Mouse (Mus musculus) G1E (cell line): ENCODE results near the gene Hgfac. TPM values are rescaled to one million over a fixed set of nuclear protein-coding genes. Genes with fewer than 3 reads are reported as not detected.

Source experiments
- ATAC-seq: 2 replicates; pipeline ENCODE4 v1.8.0; 2016; ENCODE audit warnings: mild to moderate bottlenecking; ENCODE audit not compliant: insufficient number of reproducible peaks, poor library complexity, low FRiP score, severe bottlenecking; ENCODE audit errors: extremely low read depth
- DNase-seq: peaks from one replicate; pipeline ENCODE4 v3.0.0; 2012; ENCODE audit warnings: low spot score
- H3K27me3 ChIP-seq: 2 replicates; pipeline ENCODE4 v1.6.1; 2012; ENCODE audit warnings: mild to moderate bottlenecking, low read length, inconsistent platforms; ENCODE audit not compliant: insufficient read depth
- H3K36me3 ChIP-seq: replicated peaks from 2 replicates; pipeline ENCODE3; 2012; ENCODE audit warnings: mild to moderate bottlenecking, inconsistent platforms
- H3K4me1 ChIP-seq: 2 replicates; pipeline ENCODE4 v1.6.1; 2012; ENCODE audit warnings: low read depth, low read length, inconsistent platforms, mixed read lengths; ENCODE audit not compliant: insufficient read depth
- H3K4me3 ChIP-seq: 2 replicates; pipeline ENCODE4 v1.5.1; 2012; ENCODE audit warnings: low read depth, mild to moderate bottlenecking, inconsistent platforms, low read length, moderate library complexity, mixed read lengths
- H3K9me3 ChIP-seq: replicated peaks from 2 replicates; pipeline ENCODE4 v1.6.1; 2012; ENCODE audit warnings: inconsistent platforms
- CTCF ChIP-seq: IDR thresholded peaks from 2 replicates; pipeline ENCODE4 v1.5.1; 2012; ENCODE audit warnings: low read depth, low read length, inconsistent platforms, mixed read lengths
- GATA1 ChIP-seq: IDR thresholded peaks from 2 replicates; pipeline ENCODE4 v1.6.1; 2012; ENCODE audit warnings: borderline replicate concordance, low read length, inconsistent platforms, mixed read lengths
- GATA2 ChIP-seq: IDR thresholded peaks from 2 replicates; pipeline ENCODE4 v1.6.1; 2012; ENCODE audit warnings: low read depth, low read length, inconsistent platforms, borderline replicate concordance
- POLR2AphosphoS5 ChIP-seq: IDR thresholded peaks from 2 replicates; pipeline ENCODE4 v1.6.1; 2012; ENCODE audit warnings: low read depth, low read length, inconsistent platforms; ENCODE audit not compliant: insufficient replicate concordance
- TAL1 ChIP-seq: conservative IDR thresholded peaks from 2 replicates; pipeline ENCODE4 v1.6.1; 2012; ENCODE audit warnings: low read depth, low read length, inconsistent platforms, mixed read lengths
- polyA plus RNA-seq: library from polyadenylated mRNA; stranded (reverse); fragments of >175 nt; gene quantifications from 2 replicates; pipeline ENCODE4 v1.2.3, GENCODE M21; 2012
- total RNA-seq, 2 experiments: library from RNA; stranded (forward) in 1 of 2; stranded (reverse) in 1 of 2; fragments of 200-1000 nt in 1 of 2; fragments of >200 nt in 1 of 2; fragmentation: Nextera tagmentation in 1 of 2; gene quantifications; 2 replicates each; pipeline ENCODE4 v1.2.3; 2014 to 2017

Gene Hgfac
- total and polyA plus RNA-seq, 3 experiments, result 0.27 TPM; not detected in 2

- TF ChIP-seq GATA2 (no peak), TAL1 (no peak), GATA1 (no peak), CTCF (no peak), POLR2AphosphoS5 (no peak)
- H3K4me1 ChIP-seq, result no peaks in the 10 kb centered on the region
- no peak for DNase-seq
- no peak overlapping the region for H3K4me3 ChIP-seq
- H3K27me3 ChIP-seq, result peaks cover 38% of the 10 kb centered on the region; the same call in 1 of the 2 replicates
- ATAC-seq, result no peak
- H3K9me3 ChIP-seq, result no peaks in the 10 kb centered on the region
- H3K36me3 ChIP-seq, result no peaks in the 10 kb centered on the region
These were observed 29.0 kb downstream of the Hgfac start for GRCm38 (mm10) chr5:35070314-35070713.

- no peak for TF ChIP-seq GATA1
- no peak for TF ChIP-seq CTCF
- TF ChIP-seq GATA2, result no peak
- TF ChIP-seq POLR2AphosphoS5, result no peak
- no peak for TF ChIP-seq TAL1
- Histone ChIP-seq H3K9me3 (no peaks in the 10 kb centered on the region), H3K27me3 (peaks cover 38% of the 10 kb centered on the region; the same call in 1 of the 2 replicates), H3K4me3 (no peak overlapping the region), H3K36me3 (no peaks in the 10 kb centered on the region), H3K4me1 (no peaks in the 10 kb centered on the region)
- DNase-seq (no peak), ATAC-seq (no peak)
These were observed 29.6 kb downstream of the Hgfac start for GRCm38 (mm10) chr5:35070953-35071352.

GRCm38 (mm10) chr5:35071855-35072254 is 30.5 kb downstream of the Hgfac start:
- no peaks in the 10 kb centered on the region for H3K4me1 ChIP-seq
- ATAC-seq, result no peak
- H3K27me3 ChIP-seq, result peaks cover 34% of the 10 kb centered on the region; the same call in 1 of the 2 replicates
- no peak for TF ChIP-seq CTCF
- no peak for TF ChIP-seq GATA2
- TF ChIP-seq TAL1, result no peak
- TF ChIP-seq POLR2AphosphoS5, result no peak
- TF ChIP-seq GATA1, result no peak
- H3K4me3 ChIP-seq, result no peak overlapping the region
- H3K9me3 ChIP-seq, result no peaks in the 10 kb centered on the region
- no peak for DNase-seq
- H3K36me3 ChIP-seq, result no peaks in the 10 kb centered on the region

GRCm38 (mm10) chr5:35073235-35073634 is 31.9 kb downstream of the Hgfac start:
- H3K4me1 ChIP-seq, result no peaks in the 10 kb centered on the region
- peaks cover 34% of the 10 kb centered on the region; the same call in 1 of the 2 replicates for H3K27me3 ChIP-seq
- H3K9me3 ChIP-seq, result no peaks in the 10 kb centered on the region
- TF ChIP-seq CTCF (no peak), GATA2 (no peak), POLR2AphosphoS5 (no peak), TAL1 (no peak), GATA1 (no peak)
- ATAC-seq (no peak), DNase-seq (no peak)
- H3K4me3 ChIP-seq, result no peak overlapping the region
- H3K36me3 ChIP-seq, result no peaks in the 10 kb centered on the region

- ATAC-seq, result no peak
- Histone ChIP-seq H3K9me3 (no peaks in the 10 kb centered on the region), H3K36me3 (no peaks in the 10 kb centered on the region), H3K4me3 (no peak overlapping the region), H3K27me3 (peaks cover 31% of the 10 kb centered on the region; the same call in 1 of the 2 replicates), H3K4me1 (no peaks in the 10 kb centered on the region)
- no peak for DNase-seq
- no peak for TF ChIP-seq GATA1
- no peak for TF ChIP-seq GATA2
- TF ChIP-seq TAL1, result no peak
- no peak for TF ChIP-seq CTCF
- TF ChIP-seq POLR2AphosphoS5, result no peak
These were observed 32.7 kb downstream of the Hgfac start for GRCm38 (mm10) chr5:35073992-35074391.

GRCm38 (mm10) chr5:35076369-35076768 is 35.1 kb downstream of the Hgfac start:
- no peak for DNase-seq
- Histone ChIP-seq H3K4me1 (no peaks in the 10 kb centered on the region), H3K36me3 (no peaks in the 10 kb centered on the region), H3K4me3 (no peak overlapping the region), H3K27me3 (peaks cover 15% of the 10 kb centered on the region; the same call in 1 of the 2 replicates), H3K9me3 (no peaks in the 10 kb centered on the region)
- no peak for TF ChIP-seq POLR2AphosphoS5
- no peak for TF ChIP-seq GATA1
- TF ChIP-seq TAL1, result no peak
- no peak for ATAC-seq
